Mouse (Mus musculus) layer of hippocampus, adult 18-20 months (tissue): ENCODE measurements around the gene Ly6g. TPM values are rescaled to one million over a fixed set of nuclear protein-coding genes. Genes with fewer than 3 reads are reported as not detected.

Experiments
- total RNA-seq, 2 experiments: library from RNA; stranded (reverse); gene quantifications; 2 replicates each; pipeline ENCODE4 v1.2.3; 2021

The Ly6g gene
- total RNA-seq, 2 experiments from 2014 or later, result not detected

Other genes starting within 250 kb of the Ly6g start
- gene Ly6i, start 171.8 kb upstream of the Ly6g start, total RNA-seq, result not detected
- gene Ly6a, start 157.2 kb upstream of the Ly6g start, total RNA-seq, result 10 to 100 TPM; 24.4 to 25.7 TPM
- 10 to 100 TPM; 59.8 to 63.1 TPM for gene Ly6c1, start 106.4 kb upstream of the Ly6g start, total RNA-seq
- gene Ly6c2, start 43.3 kb upstream of the Ly6g start, total RNA-seq, result 1 to 10 TPM; 1.7 to 2.0 TPM
- gene BC025446, start 61.1 kb downstream of the Ly6g start, total RNA-seq, result not detected
- not detected for gene Ly6f, start 113.2 kb downstream of the Ly6g start, total RNA-seq